Mouse (Mus musculus) lung, adult 2 months (tissue): ENCODE data around the gene Bhlhe41.

ENCODE experiments used
- CTCF ChIP-seq: fragments of 200-500 bp; IDR thresholded peaks from 2 replicates; pipeline ENCODE4 v1.5.1; 2011; ENCODE audit warnings: mild to moderate bottlenecking, low read length, control low read depth; ENCODE audit not compliant: insufficient read depth
- POLR2A ChIP-seq: fragments of 200-500 bp; IDR thresholded peaks from 2 replicates; pipeline ENCODE4 v1.6.1; 2011; ENCODE audit warnings: low read depth, mild to moderate bottlenecking, control low read depth, low read length, borderline replicate concordance; ENCODE audit errors: extremely low read depth

GRCm38 (mm10) chr6:145904616-145905015 is 39.3 kb upstream of the Bhlhe41 start:
- TF ChIP-seq CTCF (no peak), POLR2A (no peak)
